Mouse (Mus musculus) testis, adult 2 months (tissue): Measurements from ENCODE around the gene Atg2b.

Experiments used
- CTCF ChIP-seq: fragments of 200-500 bp; IDR thresholded peaks from 2 replicates; pipeline ENCODE4 v1.5.1; 2012; ENCODE audit warnings: low read depth, mild to moderate bottlenecking, inconsistent platforms, low read length, moderate library complexity; ENCODE audit not compliant: control insufficient read depth, insufficient read depth, insufficient replicate concordance
- POLR2A ChIP-seq: fragments of 200-500 bp; IDR thresholded peaks from 2 replicates; pipeline ENCODE4 v1.6.1; 2012; ENCODE audit warnings: low read depth, mild to moderate bottlenecking, inconsistent platforms, low read length, moderate library complexity; ENCODE audit not compliant: control insufficient read depth

- TF ChIP-seq CTCF (no peak), POLR2A (no peak)
Measured at GRCm38 (mm10) chr12:105605212-105605611, 79.8 kb downstream of the Atg2b start.
